ENCODE assay signal across 9 mouse cellular contexts in genomic region chr7:19054047-19054776, GRCm38 (mm10). TPM values are rescaled to one million over a fixed set of nuclear protein-coding genes. Genes with fewer than 3 reads are reported as not detected.
DNase-seq lines count a peak whose midpoint lies in the region; ATAC-seq and TF ChIP-seq lines count a peak whose summit lies in the region.
"Had no signal": no experiment of that assay in that cellular context is flagged by ENCODE, and none has a peak within 500 bp of the region (broad histone marks: within the 10 kb centered on the region; RNA-seq: fewer than 3 reads in every experiment).

Rsph6a (plus strand) TSS chr7:19054690.

- DNase-seq in heart, adult 9 months (ENCODE audit: low spot score in 2 of 2), result no peak
- peak; percentile 23 for DNase-seq in G1E (ENCODE audit: low spot score)
- DNase-seq in embryo, embryonic 10.5 days (ENCODE audit: low spot score), result peak; percentile 82
- DNase-seq in heart, postnatal 4 days, result peak; percentile 74
- DNase-seq in liver, embryonic 11.5 days (ENCODE audit: low spot score), result no peak
- DNase-seq in retina, postnatal 7 days (ENCODE audit: low read depth, low spot score), result peak; percentile 56
- no peak for DNase-seq in frontal cortex, adult 2 months (ENCODE audit: extremely low spot score in 1 of 2, low spot score in 1 of 2)

- no peak within 1 kb of the TSS for H3K9ac ChIP-seq in heart, embryonic 11.5 days (ENCODE audit: low read depth, low read length)
- no peak within 1 kb of the TSS for H3K9ac ChIP-seq in liver, embryonic 11.5 days (ENCODE audit: low read depth, low read length)

- 0 out of 2 replicates have a peak, but pooled peaks cover 3% of the 10 kb centered on the region for H3K4me1 ChIP-seq in heart, embryonic 11.5 days (ENCODE audit: control insufficient read depth, insufficient read depth, low read length)
- no peaks in the 10 kb centered on the region for H3K4me1 ChIP-seq in G1E (ENCODE audit: insufficient read depth, low read depth, low read length)
- no peaks in the 10 kb centered on the region for H3K4me1 ChIP-seq in liver, embryonic 11.5 days (replicated peaks; ENCODE audit: control insufficient read depth, insufficient read depth, low read length)

- 27% methylated on average over 33 of the region's 33 CpGs for WGBS in heart, embryonic 11.5 days (ENCODE audit: insufficient replicate concordance)
- 52% methylated on average over 33 of the region's 33 CpGs for WGBS in liver, embryonic 11.5 days

- 0 out of 2 replicates have a peak, but pooled peaks have one; percentile 17 for TF ChIP-seq CTCF in G1E (IDR thresholded peaks at IDR 0.05; ENCODE audit: low read depth, low read length)

- H3K27me3 ChIP-seq in heart, embryonic 11.5 days (ENCODE audit: control insufficient read depth, insufficient read depth, low read length), result no peaks in the 10 kb centered on the region
- no peaks in the 10 kb centered on the region for H3K27me3 ChIP-seq in G1E (ENCODE audit: insufficient read depth, low read length)
- H3K27me3 ChIP-seq in liver, embryonic 11.5 days (replicated peaks; ENCODE audit: control insufficient read depth, insufficient read depth, low read length), result no peaks in the 10 kb centered on the region

- H3K36me3 ChIP-seq in heart, embryonic 11.5 days (ENCODE audit: control insufficient read depth, insufficient read depth, low read length), result peaks cover 10% of the 10 kb centered on the region
- peaks cover 95% of the 10 kb centered on the region for H3K36me3 ChIP-seq in G1E (replicated peaks)
- peaks cover 22% of the 10 kb centered on the region for H3K36me3 ChIP-seq in liver, embryonic 11.5 days (ENCODE audit: control insufficient read depth, insufficient read depth, low read length)

- ATAC-seq in heart, embryonic 11.5 days (replicated peaks; ENCODE audit: insufficient number of reproducible peaks, low FRiP score, low TSS enrichment), result 0 out of 2 replicates have a peak, but pooled peaks have one; percentile 16
- ATAC-seq in G1E (ENCODE audit: extremely low read depth, insufficient number of reproducible peaks, low FRiP score, poor library complexity, severe bottlenecking), result no peak
- peak; percentile 42 for ATAC-seq in liver, embryonic 11.5 days (replicated peaks; ENCODE audit: low FRiP score)

- peak within 1 kb of the TSS; percentile 46 for H3K4me2 ChIP-seq in heart, embryonic 11.5 days
- no peak within 1 kb of the TSS for H3K4me2 ChIP-seq in liver, embryonic 11.5 days

- H3K4me3 ChIP-seq in heart, embryonic 11.5 days (ENCODE audit: low read depth, low read length), result 0 out of 2 replicates have a peak within 1 kb of the TSS, but pooled peaks have one; percentile 6
- H3K4me3 ChIP-seq in G1E (ENCODE audit: low read depth, low read length), result no peak within 1 kb of the TSS
- H3K4me3 ChIP-seq in liver, embryonic 11.5 days (ENCODE audit: low read depth, low read length), result no peak within 1 kb of the TSS
- H3K4me3 ChIP-seq: myocyte had no signal

- H3K9me3 ChIP-seq in heart, embryonic 11.5 days (replicated peaks; ENCODE audit: control insufficient read depth, low read length), result no peaks in the 10 kb centered on the region
- H3K9me3 ChIP-seq in G1E (replicated peaks), result no peaks in the 10 kb centered on the region
- no peaks in the 10 kb centered on the region for H3K9me3 ChIP-seq in liver, embryonic 11.5 days (ENCODE audit: control insufficient read depth, low read length)

- no peak within 1 kb of the TSS for H3K27ac ChIP-seq in heart, embryonic 11.5 days (ENCODE audit: low read depth, low read length)
- no peak within 1 kb of the TSS for H3K27ac ChIP-seq in liver, embryonic 11.5 days (ENCODE audit: low read depth, low read length)

RNA-seq across cellular contexts. Expression of gene Rsph6a, which starts in this region (rescaled TPM):
- not detected in 2 replicates for polyA plus RNA-seq in heart, embryonic 11.5 days (2014; fragmentation: Nextera tagmentation; extraction: Ambion mirVana)
- total RNA-seq in G1E (2014; fragmentation: Nextera tagmentation) (not detected in 2 replicates), G1E (2017) (0.33 and 0.76 TPM in 2 replicates)
- 0.16 and 0.23 TPM in 2 replicates for polyA plus RNA-seq in G1E (2012)
- not detected for total RNA-seq in heart, postnatal 4 days (2021)
- polyA plus RNA-seq in liver, embryonic 11.5 days (2014; fragmentation: Nextera tagmentation; extraction: Ambion mirVana), result not detected in 2 replicates
- polyA plus RNA-seq in frontal cortex, adult 2 months (2012; rRNA removed), result 0.14 and 0.17 TPM in 2 replicates

Comparison
In these comparisons a context has a peak if more than half of its experiments do, and no peak if none do; other contexts are left out.
1. Peak in ATAC-seq, H3K4me3 ChIP-seq and H3K4me2 ChIP-seq in heart, embryonic 11.5 days; RNA of the gene not detected or under 1 TPM.
2. Peak in DNase-seq in G1E; RNA of the gene not detected or under 1 TPM.
3. Peak in DNase-seq in heart, postnatal 4 days; RNA of the gene not detected or under 1 TPM.
4. Peak in ATAC-seq in liver, embryonic 11.5 days; RNA of the gene not detected or under 1 TPM.
5. DNase-seq: peak in embryo, embryonic 10.5 days (single experiment) and retina, postnatal 7 days (single experiment); none in heart, adult 9 months (0 of 2), liver, embryonic 11.5 days (single experiment) and frontal cortex, adult 2 months (0 of 2).